Mouse (Mus musculus) heart, adult 2 months (tissue): ENCODE results near the gene Zmiz1. TPM values are rescaled to one million over a fixed set of nuclear protein-coding genes. Genes with fewer than 3 reads are reported as not detected.
A peak's percentile ranks its signal among the peaks of the same experiment; 100 is the strongest.

Experiments used
- DNase-seq, 2 experiments: peaks; one replicate each; pipeline ENCODE4 v3.0.0; 2021
- H3K27ac ChIP-seq: fragments of 200-600 bp; 2 replicates; pipeline ENCODE4 v1.8.1; 2022
- H3K27me3 ChIP-seq: fragments of 200-500 bp; 2 replicates; pipeline ENCODE4 v1.6.1; 2012; ENCODE audit warnings: mild to moderate bottlenecking, low read length, inconsistent platforms, mixed read lengths; ENCODE audit not compliant: control insufficient read depth, insufficient read depth
- H3K36me3 ChIP-seq: fragments of 200-500 bp; 2 replicates; pipeline ENCODE4 v1.6.1; 2012; ENCODE audit warnings: low read length, inconsistent platforms; ENCODE audit not compliant: control insufficient read depth, insufficient read depth
- H3K4me1 ChIP-seq: fragments of 200-500 bp; 2 replicates; pipeline ENCODE4 v1.6.1; 2011; ENCODE audit warnings: low read length; ENCODE audit not compliant: control insufficient read depth, insufficient read depth
- H3K4me3 ChIP-seq: fragments of 200-600 bp; 2 replicates; pipeline ENCODE4 v1.8.1; 2022
- H3K79me2 ChIP-seq: fragments of 200-500 bp; replicated peaks from 2 replicates; pipeline ENCODE4 v1.6.1; 2012; ENCODE audit warnings: mild to moderate bottlenecking, inconsistent platforms, low read length, moderate library complexity, mixed read lengths; ENCODE audit not compliant: control insufficient read depth, insufficient read depth
- H3K9ac ChIP-seq: fragments of 200-500 bp; 2 replicates; pipeline ENCODE4 v1.6.1; 2012; ENCODE audit warnings: low read depth, mild to moderate bottlenecking, control low read depth, inconsistent platforms, low read length, mixed read lengths
- CTCF ChIP-seq: fragments of 200-600 bp; IDR thresholded peaks from 2 replicates; pipeline ENCODE4 v1.8.1; 2022; ENCODE audit warnings: antibody characterized with exemption, mild to moderate bottlenecking, moderate library complexity
- EP300 ChIP-seq: fragments of 200-500 bp; IDR thresholded peaks from 2 replicates; pipeline ENCODE4 v1.6.1; 2011; ENCODE audit warnings: low read depth, low read length, control low read depth; ENCODE audit not compliant: insufficient read depth
- POLR2A ChIP-seq: fragments of 200-500 bp; IDR thresholded peaks from 2 replicates; pipeline ENCODE4 v1.6.1; 2011; ENCODE audit warnings: mild to moderate bottlenecking, low read depth, low read length, control low read depth; ENCODE audit not compliant: insufficient read depth
- WGBS: fragments of 180-500 bp; shearing (Covaris S2); methylation state at CpG from one replicate; pipeline ENCODE4 v1.1.7; 2018; 5-methylcytosine and 5-hydroxymethylcytosine counted together
- intact Hi-C: fragments of 180-260 bp; cut with DNase I; formaldehyde crosslinking; loops from one replicate; pipeline ENCODE4 v1.15.1; 2025
- polyA plus RNA-seq: library from polyadenylated mRNA; depleted of rRNA; stranded (reverse); fragments of >200 nt; gene quantifications from 2 replicates; pipeline ENCODE4 v1.2.3, GENCODE M21; 2012
- total RNA-seq, 2 experiments: library from RNA; stranded (reverse); gene quantifications; 2 replicates each; pipeline ENCODE4 v1.2.3; 2021

The Zmiz1 gene
- total and polyA plus RNA-seq, 3 experiments, result 27.1 to 42.0 (median 40.7) TPM

- H3K27ac ChIP-seq, result no peak overlapping the region; the same call in 1 of the 2 replicates
- TF ChIP-seq POLR2A (no peak), EP300 (no peak), CTCF (no peak)
- intact Hi-C loops, result no loop called here
- no peaks in the 10 kb centered on the region for H3K27me3 ChIP-seq
- no peaks in the 10 kb centered on the region for H3K36me3 ChIP-seq
- H3K9ac ChIP-seq, result no peak overlapping the region
- no peak overlapping the region for H3K4me3 ChIP-seq
- no peaks in the 10 kb centered on the region for H3K79me2 ChIP-seq
- 53% methylated on average over 10 of the region's 10 CpGs for WGBS
- H3K4me1 ChIP-seq, result peaks cover 8% of the 10 kb centered on the region
- peak in 1 of 2 experiments; percentile 16 for DNase-seq
These were observed 7.0 kb upstream of the Zmiz1 start for GRCm38 (mm10) chr14:25451699-25452632.

- intact Hi-C loops, result no loop called here
- Histone ChIP-seq H3K4me1 (peaks cover 8% of the 10 kb centered on the region), H3K79me2 (no peaks in the 10 kb centered on the region), H3K4me3 (no peak overlapping the region), H3K9ac (no peak overlapping the region), H3K27ac (no peak overlapping the region), H3K36me3 (no peaks in the 10 kb centered on the region), H3K27me3 (no peaks in the 10 kb centered on the region)
- TF ChIP-seq POLR2A (no peak), CTCF (no peak), EP300 (no peak)
- 41% methylated on average over 2 of the region's 2 CpGs for WGBS
- peak in 1 of 2 experiments; percentile 13 for DNase-seq
These were observed 6.4 kb upstream of the Zmiz1 start for GRCm38 (mm10) chr14:25452633-25453025.

- Histone ChIP-seq H3K4me1 (peaks cover 8% of the 10 kb centered on the region), H3K9ac (no peak overlapping the region), H3K79me2 (no peaks in the 10 kb centered on the region), H3K36me3 (no peaks in the 10 kb centered on the region), H3K27me3 (no peaks in the 10 kb centered on the region), H3K27ac (no peak overlapping the region), H3K4me3 (no peak overlapping the region)
- intact Hi-C loops, result loop anchor here (2.0 kb wide), 1 partner anchor 149 kb away; no protein-coding TSS in a partner anchor
- DNase-seq, result peak in 1 of 2 experiments; percentile 21
- TF ChIP-seq CTCF (no peak), POLR2A (no peak), EP300 (no peak)
- 73% methylated on average over 12 of the region's 12 CpGs for WGBS
These were observed 4.8 kb upstream of the Zmiz1 start for GRCm38 (mm10) chr14:25454066-25454760.

GRCm38 (mm10) chr14:25456666-25457433, 2.1 kb upstream of the Zmiz1 start:
- TF ChIP-seq CTCF (peak; percentile 32), EP300 (no peak)
- intact Hi-C loops, result loop anchor here (2.0 to 5.0 kb wide), 4 partner anchors 230 to 955 kb away; no protein-coding TSS in a partner anchor
- H3K27ac ChIP-seq, result peak overlapping the region; percentile 97
- no peaks in the 10 kb centered on the region for H3K79me2 ChIP-seq
- DNase-seq, result peak in 1 of 2 experiments; percentile 46
- peak overlapping the region; percentile 68 for H3K9ac ChIP-seq
- peaks cover 7% of the 10 kb centered on the region for H3K4me1 ChIP-seq
- 10% methylated on average over 17 of the region's 17 CpGs for WGBS
- peak overlapping the region; percentile 88 for H3K4me3 ChIP-seq
- H3K36me3 ChIP-seq, result no peaks in the 10 kb centered on the region
- H3K27me3 ChIP-seq, result no peaks in the 10 kb centered on the region

- H3K4me3 ChIP-seq, result peak overlapping the region; percentile 88
- no peaks in the 10 kb centered on the region for H3K79me2 ChIP-seq
- H3K36me3 ChIP-seq, result no peaks in the 10 kb centered on the region
- peak; percentile 93 for TF ChIP-seq EP300
- TF ChIP-seq CTCF, result peak; percentile 68
- TF ChIP-seq POLR2A, result 0 out of 2 replicates have a peak, but pooled peaks have one; percentile 38
- peak; percentile 98 to 99 for DNase-seq
- intact Hi-C loops, result loop anchor here (2.0 to 5.0 kb wide), 4 partner anchors 230 to 955 kb away; no protein-coding TSS in a partner anchor
- no peaks in the 10 kb centered on the region for H3K27me3 ChIP-seq
- H3K9ac ChIP-seq, result peak overlapping the region; percentile 68
- H3K4me1 ChIP-seq, result peaks cover 8% of the 10 kb centered on the region
- under 1% methylated on average over 51 of the region's 52 CpGs for WGBS
- H3K27ac ChIP-seq, result peak overlapping the region; percentile 97
These were observed 1.5 kb upstream of the Zmiz1 start for GRCm38 (mm10) chr14:25457434-25457957.
